Mouse (Mus musculus): Measurements from ENCODE around the gene Sh3bp4. TPM values are rescaled to one million over a fixed set of nuclear protein-coding genes. Genes with fewer than 3 reads are reported as not detected.

Gene Sh3bp4
- 1 to 10 TPM in 1 of 2 experiments, under 1 TPM in 1; 0.92 to 1.1 TPM for total RNA-seq (2023)

DNA sequence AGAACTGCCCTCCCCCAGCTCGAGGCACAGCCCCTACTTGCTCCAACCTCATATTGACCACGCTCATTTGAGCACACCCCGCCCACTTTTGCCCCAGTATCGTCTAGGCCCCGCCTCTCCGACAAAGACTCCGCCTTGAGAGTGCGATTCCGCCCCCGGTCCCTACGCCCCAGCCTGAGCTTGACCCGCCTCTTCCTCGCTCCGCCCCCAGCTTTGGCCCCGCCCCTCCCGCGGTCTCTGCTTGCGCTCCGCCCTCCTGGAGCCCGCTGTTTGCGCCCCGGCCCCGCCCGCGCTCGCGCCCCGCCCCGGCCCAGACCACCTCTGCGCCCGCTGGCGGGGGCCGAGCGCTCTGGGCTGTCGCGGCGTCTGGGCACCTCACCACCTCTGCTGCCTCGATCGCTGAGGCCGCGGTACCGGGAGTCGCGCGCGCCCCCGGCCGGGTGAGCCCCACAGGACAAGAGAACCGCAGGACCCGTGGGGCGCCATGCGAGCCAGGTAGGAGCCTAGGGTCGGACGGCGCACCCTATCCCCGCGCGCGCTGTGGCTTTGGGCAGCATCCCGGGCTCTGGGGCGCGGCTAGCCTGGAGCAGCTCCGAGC, at the start of gene Sh3bp4:
TSS of gene Sh3bp4 (plus strand) at position 313 of the 598 bp plus-strand sequence.

Data from T-cell, adult 66 days (primary cell).